Mouse (Mus musculus): ENCODE results near the gene Dusp8.

- TF ChIP-seq EP300 (IDR thresholded peaks at IDR 0.05; ENCODE audit: insufficient read depth, low read depth, low read length) (no peak), CTCF (IDR thresholded peaks at IDR 0.05; ENCODE audit: low read depth, low read length) (no peak), POLR2A (IDR thresholded peaks at IDR 0.05; ENCODE audit: insufficient read depth, low read length) (no peak)
These were observed 33.2 kb upstream of the Dusp8 start for GRCm38 (mm10) chr7:142128843-142129242.

Data from ES-Bruce4 (cell line).